In the genomic region with DNA sequence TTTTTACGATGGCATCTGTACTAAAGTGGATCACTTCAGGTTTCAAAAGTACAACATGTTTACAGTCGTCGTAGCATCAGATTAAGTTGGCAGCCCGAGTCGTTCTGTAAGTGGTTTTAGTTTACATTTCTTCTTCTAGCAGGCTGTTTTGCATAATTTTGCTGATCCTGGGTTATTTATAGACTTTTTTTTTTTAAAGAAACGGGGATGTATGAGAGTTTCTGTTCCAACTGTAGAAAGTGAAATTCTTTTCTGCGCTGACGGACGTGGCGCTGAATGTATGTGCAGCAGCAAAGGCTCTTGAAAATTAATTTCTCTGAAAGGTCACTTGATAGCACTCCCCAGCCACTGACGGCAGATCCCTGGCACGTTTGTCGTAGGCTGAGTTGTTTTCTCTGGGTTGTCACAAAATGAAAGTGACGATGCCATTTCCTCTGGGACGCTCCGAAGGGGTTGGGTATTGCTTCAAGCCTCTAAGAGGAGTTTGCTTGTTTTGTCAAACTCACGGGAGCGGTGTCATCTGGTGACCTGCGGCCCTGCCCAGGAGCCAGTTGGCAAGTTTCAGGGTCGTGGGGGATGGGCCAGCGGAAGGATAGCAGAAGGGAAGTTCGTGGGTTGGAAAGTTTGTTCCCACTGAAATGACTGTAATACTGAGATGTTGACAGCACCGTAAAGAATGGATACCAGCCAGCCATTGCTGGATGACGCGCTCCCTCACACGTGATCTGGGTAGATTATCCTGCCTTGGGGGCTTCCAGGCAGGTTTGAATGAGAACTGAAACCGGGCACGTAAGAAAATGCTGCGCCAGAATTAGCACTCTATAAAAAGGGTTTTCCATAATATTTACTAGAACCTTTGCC, we compare ENCODE assay signal across 8 mouse cellular contexts.
DNase-seq lines count a peak whose midpoint lies in the region; ATAC-seq and TF ChIP-seq lines count a peak whose summit lies in the region.

No protein-coding gene starts in this region.

- peak overlapping the region; percentile 40 for H3K4me3 ChIP-seq in embryonic facial prominence, embryonic 12.5 days
- peak overlapping the region; percentile 61 for H3K4me3 ChIP-seq in heart, embryonic 10.5 days
- H3K4me3 ChIP-seq in liver, embryonic 13.5 days (replicated peaks): peak overlapping the region; percentile 70
- peak overlapping the region; percentile 56 for H3K4me3 ChIP-seq in myocyte
- peak overlapping the region; percentile 60 for H3K4me3 ChIP-seq in stomach, embryonic 16.5 days (replicated peaks; ENCODE audit: low read length)

- H3K4me2 ChIP-seq in embryonic facial prominence, embryonic 12.5 days (replicated peaks): peak overlapping the region; percentile 82
- H3K4me2 ChIP-seq in liver, embryonic 13.5 days: peak overlapping the region; percentile 77
- H3K4me2 ChIP-seq in myocyte (ENCODE audit: low read depth): peak overlapping the region; percentile 93
- peak overlapping the region; percentile 82 for H3K4me2 ChIP-seq in stomach, embryonic 16.5 days (ENCODE audit: low read depth, low read length)

- ATAC-seq in embryonic facial prominence, embryonic 12.5 days (ENCODE audit: insufficient number of reproducible peaks, insufficient read depth, low FRiP score, low TSS enrichment): no peak
- peak; percentile 71 for ATAC-seq in liver, embryonic 13.5 days (ENCODE audit: low read depth)
- peak; percentile 41 for ATAC-seq in stomach, embryonic 16.5 days (ENCODE audit: insufficient read depth, low FRiP score)

- DNase-seq in B cell, adult 2 months: peak; percentile 80
- DNase-seq in adrenal gland, postnatal 10 days: peak; percentile 78
- no peak for DNase-seq in heart, embryonic 10.5 days (ENCODE audit: low spot score)
- peak; percentile 81 for DNase-seq in kidney, adult 9 months
- DNase-seq in liver, embryonic 13.5 days: peak; percentile 55

- peak overlapping the region; percentile 20; the same call in 1 of the 2 replicates for H3K9ac ChIP-seq in embryonic facial prominence, embryonic 12.5 days
- peak overlapping the region; percentile 79 for H3K9ac ChIP-seq in liver, embryonic 13.5 days
- peak overlapping the region; percentile 66 for H3K9ac ChIP-seq in stomach, embryonic 16.5 days (ENCODE audit: low read length)

- H3K79me2 ChIP-seq in myocyte (ENCODE audit: control insufficient read depth, insufficient read depth): no peaks in the 10 kb centered on the region

- peaks cover 17% of the 10 kb centered on the region; the same call in 1 of the 2 replicates for H3K4me1 ChIP-seq in embryonic facial prominence, embryonic 12.5 days
- H3K4me1 ChIP-seq in heart, embryonic 10.5 days: peaks cover 9% of the 10 kb centered on the region
- peaks cover 52% of the 10 kb centered on the region for H3K4me1 ChIP-seq in liver, embryonic 13.5 days (replicated peaks)
- 0 out of 2 replicates have a peak, but pooled peaks cover 13% of the 10 kb centered on the region for H3K4me1 ChIP-seq in stomach, embryonic 16.5 days (ENCODE audit: control insufficient read depth, insufficient read depth, low read length)

- H3K36me3 ChIP-seq in embryonic facial prominence, embryonic 12.5 days: no peaks in the 10 kb centered on the region
- H3K36me3 ChIP-seq in heart, embryonic 10.5 days: no peaks in the 10 kb centered on the region
- H3K36me3 ChIP-seq in liver, embryonic 13.5 days: no peaks in the 10 kb centered on the region
- no peaks in the 10 kb centered on the region for H3K36me3 ChIP-seq in myocyte (ENCODE audit: control insufficient read depth, insufficient read depth)
- H3K36me3 ChIP-seq in stomach, embryonic 16.5 days (ENCODE audit: control insufficient read depth, insufficient read depth, low read length): no peaks in the 10 kb centered on the region

- H3K27me3 ChIP-seq in embryonic facial prominence, embryonic 12.5 days: peaks cover 20% of the 10 kb centered on the region
- H3K27me3 ChIP-seq in heart, embryonic 10.5 days (ENCODE audit: insufficient read depth, poor library complexity, severe bottlenecking): peaks cover 13% of the 10 kb centered on the region
- H3K27me3 ChIP-seq in liver, embryonic 13.5 days: no peaks in the 10 kb centered on the region
- no peaks in the 10 kb centered on the region for H3K27me3 ChIP-seq in myocyte (ENCODE audit: control insufficient read depth, insufficient read depth, insufficient read length)
- H3K27me3 ChIP-seq in stomach, embryonic 16.5 days (ENCODE audit: control insufficient read depth, insufficient read depth, low read length): no peaks in the 10 kb centered on the region

- under 1% methylated on average over 29 of the region's 29 CpGs for WGBS in embryonic facial prominence, embryonic 12.5 days
- WGBS in heart, embryonic 10.5 days: 1% methylated on average over 29 of the region's 29 CpGs
- WGBS in liver, embryonic 13.5 days (ENCODE audit: insufficient replicate concordance): under 1% methylated on average over 29 of the region's 29 CpGs
- WGBS in stomach, embryonic 16.5 days: under 1% methylated on average over 29 of the region's 29 CpGs

- H3K9me3 ChIP-seq in embryonic facial prominence, embryonic 12.5 days: no peaks in the 10 kb centered on the region
- no peaks in the 10 kb centered on the region for H3K9me3 ChIP-seq in heart, embryonic 10.5 days
- H3K9me3 ChIP-seq in liver, embryonic 13.5 days (replicated peaks): no peaks in the 10 kb centered on the region
- H3K9me3 ChIP-seq in stomach, embryonic 16.5 days (replicated peaks; ENCODE audit: control insufficient read depth, low read length): no peaks in the 10 kb centered on the region

- H3K27ac ChIP-seq in embryonic facial prominence, embryonic 12.5 days: peak overlapping the region; percentile 61; the same call in 1 of the 2 replicates
- H3K27ac ChIP-seq in heart, embryonic 10.5 days: peak overlapping the region; percentile 65
- peak overlapping the region; percentile 86 for H3K27ac ChIP-seq in liver, embryonic 13.5 days
- peak overlapping the region; percentile 80 for H3K27ac ChIP-seq in stomach, embryonic 16.5 days (ENCODE audit: low read length)

- no peak for TF ChIP-seq POLR2A in myocyte (IDR thresholded peaks at IDR 0.05; ENCODE audit: insufficient read length, low read depth)

- no peak overlapping the region for H3ac ChIP-seq in myocyte (ENCODE audit: control insufficient read depth, insufficient read length)

TF ChIP-seq in myocyte, 11 proteins besides CTCF, POLR2A, EP300 and RAD21:
- TF ChIP-seq POLR2AphosphoS2 (IDR thresholded peaks at IDR 0.05; ENCODE audit: insufficient read length, low read depth): no peak
- TF ChIP-seq USF1 (IDR thresholded peaks at IDR 0.05; ENCODE audit: low read depth): peak; percentile 70

Comparison
In these comparisons a context has a peak if more than half of its experiments do, and no peak if none do; other contexts are left out.
1. H3K9ac ChIP-seq: peak in every context shown above with its lines; median percentile 79 in liver, embryonic 13.5 days; 66 in stomach, embryonic 16.5 days; 20 in embryonic facial prominence, embryonic 12.5 days.